Mouse (Mus musculus): ENCODE measurements at regions not wholly inside any gene's neighbourhood (a gene's known extent, or its start where the extent isn't known, plus 50 kb on each side); places are given as distances from the start of the nearest gene placed in this dataset.

DNA sequence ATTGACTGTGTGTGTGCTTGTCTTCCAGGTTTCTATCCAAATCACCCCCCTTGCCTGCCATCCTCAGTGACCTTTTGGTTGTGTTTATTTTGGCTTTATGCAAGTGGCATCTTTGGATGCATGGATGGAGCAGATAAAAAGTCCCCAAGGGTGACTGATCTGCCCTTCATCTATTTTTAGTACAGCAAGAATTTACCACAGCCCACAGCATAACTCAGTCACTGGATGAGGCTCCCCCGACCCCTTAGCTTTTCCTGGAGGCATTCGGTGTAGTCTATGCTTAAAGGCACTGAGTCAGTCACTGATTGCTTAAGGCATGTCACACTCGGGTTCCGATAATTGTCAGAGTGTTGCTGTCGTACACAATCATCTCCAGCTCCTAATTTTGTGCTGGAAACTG is 142.2 kb upstream of the Rap1b start:
- H3K79me2 ChIP-seq (ENCODE audit: control insufficient read depth, insufficient read depth) = no peaks in the 10 kb centered on the region
- no peaks in the 10 kb centered on the region for H3K79me3 ChIP-seq (ENCODE audit: low read depth)
- no peaks in the 10 kb centered on the region for H3K27me3 ChIP-seq (ENCODE audit: control insufficient read depth, insufficient read depth, insufficient read length)
- H3ac ChIP-seq (ENCODE audit: control insufficient read depth, insufficient read length, low read depth) = peak overlapping the region; percentile 12
- H3K36me3 ChIP-seq (ENCODE audit: control insufficient read depth, insufficient read depth) = no peaks in the 10 kb centered on the region
- TF ChIP-seq MAX (IDR thresholded peaks at IDR 0.05) (no peak), CEBPB (IDR thresholded peaks at IDR 0.05; ENCODE audit: low read depth) (peak; percentile 38), MYOG (IDR thresholded peaks at IDR 0.05; ENCODE audit: control insufficient read depth, extremely low read depth, insufficient read length) (no peak), MYOD1 (IDR thresholded peaks at IDR 0.05; ENCODE audit: control insufficient read depth, insufficient read length, low read depth) (no peak)
- H3K4me3 ChIP-seq (ENCODE audit: insufficient read depth, poor library complexity, severe bottlenecking) = no peak overlapping the region

GRCm38 (mm10) chr10:117991176-117991575 is 145.3 kb upstream of the Rap1b start:
- no peak for TF ChIP-seq CTCF (IDR thresholded peaks at IDR 0.05; ENCODE audit: control insufficient read depth, insufficient read depth, insufficient read length)
- no peak for TF ChIP-seq CEBPB (IDR thresholded peaks at IDR 0.05; ENCODE audit: low read depth)
- TF ChIP-seq FOSL1 (IDR thresholded peaks at IDR 0.05; ENCODE audit: insufficient read depth, low read length, poor library complexity, severe bottlenecking) = no peak
- no peak for TF ChIP-seq MYOG (IDR thresholded peaks at IDR 0.05; ENCODE audit: control insufficient read depth, extremely low read depth, insufficient read length)
- TF ChIP-seq MYOD1 (IDR thresholded peaks at IDR 0.05; ENCODE audit: control insufficient read depth, insufficient read length, low read depth) = no peak
- no peak for TF ChIP-seq MAX (IDR thresholded peaks at IDR 0.05)
- no peak for TF ChIP-seq USF1 (IDR thresholded peaks at IDR 0.05; ENCODE audit: low read depth)
- Histone ChIP-seq H3K27me3 (ENCODE audit: control insufficient read depth, insufficient read depth, insufficient read length) (no peaks in the 10 kb centered on the region), H3K79me3 (ENCODE audit: low read depth) (no peaks in the 10 kb centered on the region), H3K36me3 (ENCODE audit: control insufficient read depth, insufficient read depth) (no peaks in the 10 kb centered on the region), H3K4me3 (ENCODE audit: insufficient read depth, poor library complexity, severe bottlenecking) (no peak overlapping the region), H3ac (ENCODE audit: control insufficient read depth, insufficient read length, low read depth) (no peak overlapping the region), H3K79me2 (ENCODE audit: control insufficient read depth, insufficient read depth) (no peaks in the 10 kb centered on the region)

DNA sequence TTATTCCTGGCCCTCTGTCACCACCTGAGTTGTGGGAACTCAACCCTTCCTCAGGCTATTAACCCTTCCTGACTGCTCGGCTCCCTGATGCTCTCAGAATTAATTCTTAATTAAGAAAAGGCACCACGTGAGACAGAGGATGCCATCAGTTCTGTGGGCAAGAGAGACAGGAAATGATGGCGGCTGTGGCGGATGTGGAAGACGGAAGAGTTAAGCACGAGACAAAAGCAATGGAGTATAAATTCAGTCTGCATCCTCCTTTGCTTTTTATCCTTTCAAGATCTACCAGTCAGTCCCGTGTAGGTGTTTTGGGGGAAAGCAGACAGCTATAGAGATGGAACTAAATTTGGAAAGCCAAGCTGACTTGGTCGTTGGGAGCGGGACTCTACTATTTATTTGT is 146.5 kb upstream of the Rap1b start:
- Histone ChIP-seq H3K79me2 (ENCODE audit: control insufficient read depth, insufficient read depth) (no peaks in the 10 kb centered on the region), H3K36me3 (ENCODE audit: control insufficient read depth, insufficient read depth) (no peaks in the 10 kb centered on the region), H3K27me3 (ENCODE audit: control insufficient read depth, insufficient read depth, insufficient read length) (no peaks in the 10 kb centered on the region), H3K79me3 (ENCODE audit: low read depth) (no peaks in the 10 kb centered on the region), H3ac (ENCODE audit: control insufficient read depth, insufficient read length, low read depth) (no peak overlapping the region), H3K4me3 (ENCODE audit: insufficient read depth, poor library complexity, severe bottlenecking) (no peak overlapping the region)
- TF ChIP-seq MAX (IDR thresholded peaks at IDR 0.05) (no peak), MYOD1 (IDR thresholded peaks at IDR 0.05; ENCODE audit: control insufficient read depth, insufficient read length, low read depth) (no peak), CTCF (IDR thresholded peaks at IDR 0.05; ENCODE audit: control insufficient read depth, insufficient read depth, insufficient read length) (no peak)

DNA sequence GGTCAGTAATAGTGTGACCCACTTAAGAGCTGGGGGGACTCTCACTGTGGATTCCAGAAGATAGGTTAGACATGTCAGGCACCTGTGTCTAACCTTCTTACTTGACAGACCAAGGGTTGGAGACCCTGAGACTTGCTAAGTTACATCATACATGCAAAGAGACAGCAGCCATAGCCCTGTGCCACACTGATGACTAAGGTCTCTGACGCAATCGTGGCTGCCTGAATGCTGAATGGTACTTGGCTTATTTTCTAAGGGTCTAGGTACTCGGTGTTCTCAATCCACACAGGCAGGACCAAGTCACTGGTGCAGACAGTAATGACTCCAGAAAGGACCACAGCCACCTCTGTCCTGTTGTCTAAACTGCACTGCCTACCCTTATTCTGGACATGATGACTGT is 147.8 kb upstream of the Mdm1 start:
- TF ChIP-seq CEBPB (IDR thresholded peaks at IDR 0.05; ENCODE audit: low read depth) = peak; percentile 89
- TF ChIP-seq MAX (IDR thresholded peaks at IDR 0.05) = no peak
- peak; percentile 9 for TF ChIP-seq MYOD1 (IDR thresholded peaks at IDR 0.05; ENCODE audit: control insufficient read depth, insufficient read length, low read depth)
- no peak for TF ChIP-seq FOSL1 (IDR thresholded peaks at IDR 0.05; ENCODE audit: insufficient read depth, low read length, poor library complexity, severe bottlenecking)
- no peak for TF ChIP-seq USF1 (IDR thresholded peaks at IDR 0.05; ENCODE audit: low read depth)
- TF ChIP-seq CTCF (IDR thresholded peaks at IDR 0.05; ENCODE audit: control insufficient read depth, insufficient read depth, insufficient read length) = no peak
- no peaks in the 10 kb centered on the region for H3K36me3 ChIP-seq (ENCODE audit: control insufficient read depth, insufficient read depth)
- H3K79me2 ChIP-seq (ENCODE audit: control insufficient read depth, insufficient read depth) = no peaks in the 10 kb centered on the region
- H3K27me3 ChIP-seq (ENCODE audit: control insufficient read depth, insufficient read depth, insufficient read length) = no peaks in the 10 kb centered on the region
- H3ac ChIP-seq (ENCODE audit: control insufficient read depth, insufficient read length, low read depth) = no peak overlapping the region
- no peak overlapping the region for H3K4me3 ChIP-seq (ENCODE audit: insufficient read depth, poor library complexity, severe bottlenecking)
- H3K79me3 ChIP-seq (ENCODE audit: low read depth) = no peaks in the 10 kb centered on the region

GRCm38 (mm10) chr10:117994768-117995167 is 146.8 kb upstream of the Mdm1 start:
- H3K4me3 ChIP-seq (ENCODE audit: insufficient read depth, poor library complexity, severe bottlenecking) = no peak overlapping the region
- TF ChIP-seq FOSL1 (IDR thresholded peaks at IDR 0.05; ENCODE audit: insufficient read depth, low read length, poor library complexity, severe bottlenecking) = no peak
- TF ChIP-seq MYOD1 (IDR thresholded peaks at IDR 0.05; ENCODE audit: control insufficient read depth, insufficient read length, low read depth) = no peak
- no peak for TF ChIP-seq MAX (IDR thresholded peaks at IDR 0.05)
- TF ChIP-seq USF1 (IDR thresholded peaks at IDR 0.05; ENCODE audit: low read depth) = no peak
- TF ChIP-seq MYOG (IDR thresholded peaks at IDR 0.05; ENCODE audit: control insufficient read depth, extremely low read depth, insufficient read length) = no peak
- no peak for TF ChIP-seq CEBPB (IDR thresholded peaks at IDR 0.05; ENCODE audit: low read depth)
- TF ChIP-seq CTCF (IDR thresholded peaks at IDR 0.05; ENCODE audit: control insufficient read depth, insufficient read depth, insufficient read length) = no peak
- no peaks in the 10 kb centered on the region for H3K36me3 ChIP-seq (ENCODE audit: control insufficient read depth, insufficient read depth)
- no peaks in the 10 kb centered on the region for H3K79me2 ChIP-seq (ENCODE audit: control insufficient read depth, insufficient read depth)
- H3ac ChIP-seq (ENCODE audit: control insufficient read depth, insufficient read length, low read depth) = no peak overlapping the region
- no peaks in the 10 kb centered on the region for H3K27me3 ChIP-seq (ENCODE audit: control insufficient read depth, insufficient read depth, insufficient read length)
- no peaks in the 10 kb centered on the region for H3K79me3 ChIP-seq (ENCODE audit: low read depth)

- H3K4me3 ChIP-seq (ENCODE audit: insufficient read depth, poor library complexity, severe bottlenecking) = no peak overlapping the region
- H3K79me2 ChIP-seq (ENCODE audit: control insufficient read depth, insufficient read depth) = no peaks in the 10 kb centered on the region
- H3K36me3 ChIP-seq (ENCODE audit: control insufficient read depth, insufficient read depth) = no peaks in the 10 kb centered on the region
- H3K27me3 ChIP-seq (ENCODE audit: control insufficient read depth, insufficient read depth, insufficient read length) = no peaks in the 10 kb centered on the region
- no peaks in the 10 kb centered on the region for H3K79me3 ChIP-seq (ENCODE audit: low read depth)
- no peak overlapping the region for H3ac ChIP-seq (ENCODE audit: control insufficient read depth, insufficient read length, low read depth)
- no peak for TF ChIP-seq USF1 (IDR thresholded peaks at IDR 0.05; ENCODE audit: low read depth)
- no peak for TF ChIP-seq MYOG (IDR thresholded peaks at IDR 0.05; ENCODE audit: control insufficient read depth, extremely low read depth, insufficient read length)
- no peak for TF ChIP-seq MAX (IDR thresholded peaks at IDR 0.05)
- TF ChIP-seq MYOD1 (IDR thresholded peaks at IDR 0.05; ENCODE audit: control insufficient read depth, insufficient read length, low read depth) = no peak
- no peak for TF ChIP-seq CEBPB (IDR thresholded peaks at IDR 0.05; ENCODE audit: low read depth)
- no peak for TF ChIP-seq FOSL1 (IDR thresholded peaks at IDR 0.05; ENCODE audit: insufficient read depth, low read length, poor library complexity, severe bottlenecking)
Measured at GRCm38 (mm10) chr10:117997796-117998195, 143.8 kb upstream of the Mdm1 start.

Data from C2C12 (cell line).